8 mouse cellular contexts compared by ENCODE assay signal in genomic region chr7:82785970-82786647, GRCm38 (mm10).
A peak's percentile ranks its signal among the peaks of the same experiment; 100 is the strongest.
DNase-seq lines count a peak whose midpoint lies in the region; ATAC-seq and TF ChIP-seq lines count a peak whose summit lies in the region.

No protein-coding gene starts in this region.

- no peak overlapping the region for H3K9ac ChIP-seq in hindbrain, embryonic 15.5 days

- 66% methylated on average over 2 of the region's 2 CpGs for WGBS in hindbrain, embryonic 15.5 days

- TF ChIP-seq CTCF in gastrocnemius, adult 2 months (IDR thresholded peaks at IDR 0.05) = no peak

- peak; percentile 36 for DNase-seq in gastrocnemius, adult 2 months
- DNase-seq in gastrocnemius, postnatal 36 days = no peak
- peak; percentile 39 to 41 for DNase-seq in right cerebral cortex, postnatal 10 days (ENCODE audit: low spot score in 2 of 2)
- no peak for DNase-seq in right cerebral cortex, postnatal 4 days
- DNase-seq in telencephalon, adult 2 months (ENCODE audit: low read depth, low spot score) = peak; percentile 51
- no peak for DNase-seq in embryo, embryonic 10 days (ENCODE audit: low spot score)
- DNase-seq in thymus, postnatal 10 days (ENCODE audit: low spot score in 2 of 2) = no peak

- no peaks in the 10 kb centered on the region for H3K4me1 ChIP-seq in hindbrain, embryonic 15.5 days (replicated peaks)

- ATAC-seq in hindbrain, embryonic 15.5 days (ENCODE audit: low FRiP score, low read depth) = peak; percentile 88

- no peaks in the 10 kb centered on the region for H3K27me3 ChIP-seq in hindbrain, embryonic 15.5 days

- H3K4me3 ChIP-seq in gastrocnemius, adult 2 months = no peak overlapping the region
- no peak overlapping the region for H3K4me3 ChIP-seq in hindbrain, embryonic 15.5 days

- H3K27ac ChIP-seq in gastrocnemius, adult 2 months = no peak overlapping the region
- no peak overlapping the region for H3K27ac ChIP-seq in hindbrain, embryonic 15.5 days (replicated peaks)

- H3K36me3 ChIP-seq in hindbrain, embryonic 15.5 days = no peaks in the 10 kb centered on the region

- no peaks in the 10 kb centered on the region for H3K9me3 ChIP-seq in hindbrain, embryonic 15.5 days

- H3K4me2 ChIP-seq in hindbrain, embryonic 15.5 days = no peak overlapping the region

- intact Hi-C loops in gastrocnemius, adult 2 months (cut with DNase I) = no loop called here
- intact Hi-C loops in gastrocnemius, postnatal 36 days (cut with DNase I) = no loop called here

Comparison
In these comparisons a context has a peak if more than half of its experiments do, and no peak if none do; other contexts are left out.
1. DNase-seq: peak in gastrocnemius, adult 2 months (single experiment), right cerebral cortex, postnatal 10 days (2 of 2) and telencephalon, adult 2 months (single experiment); none in gastrocnemius, postnatal 36 days (0 of 2), right cerebral cortex, postnatal 4 days (single experiment), embryo, embryonic 10 days (single experiment) and thymus, postnatal 10 days (0 of 2).